Mouse (Mus musculus): ENCODE data around the gene AY074887.

Gene AY074887

DNA sequence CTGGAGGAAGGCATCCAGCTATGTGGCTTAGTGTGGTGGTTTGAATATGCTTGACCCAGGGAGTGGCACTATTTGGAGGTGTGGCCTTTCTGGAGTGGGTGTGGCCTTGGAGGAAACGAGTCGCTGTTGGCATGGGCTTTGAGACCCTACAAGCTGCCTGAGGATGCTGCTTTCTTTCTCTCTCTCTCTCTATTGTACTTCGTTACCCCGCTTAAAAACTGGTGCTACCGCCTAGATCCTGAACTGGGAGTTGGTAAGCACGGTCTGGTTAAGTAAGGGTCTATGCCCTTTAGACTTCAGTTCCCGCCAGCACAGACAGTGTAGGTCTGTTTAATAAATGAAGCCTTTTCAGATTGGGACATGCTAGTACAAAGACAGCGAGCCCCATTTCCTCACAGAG is 34.4 kb downstream of the AY074887 start:
- in situ Hi-C loops (cut with MboI, MseI) = no loop called here

DNA sequence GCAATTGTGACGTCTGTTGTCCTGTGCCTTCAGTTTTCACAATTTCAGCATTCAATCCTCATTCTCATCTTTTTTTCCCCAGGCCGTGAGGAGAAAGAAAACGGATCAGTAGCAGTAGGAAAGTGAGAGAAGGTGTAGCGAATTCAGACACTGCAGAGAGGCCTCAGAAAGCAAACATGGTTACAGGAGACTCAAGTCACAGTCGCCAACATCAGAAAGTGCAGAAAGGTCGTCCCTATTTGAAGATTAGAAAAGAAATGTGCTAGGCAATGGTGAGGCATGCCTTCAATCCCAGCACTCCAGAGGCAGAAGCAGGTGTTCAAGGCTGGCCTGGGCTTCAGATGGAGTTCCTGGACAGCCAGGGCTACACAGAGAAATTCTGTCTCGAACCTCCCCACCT is 35.2 kb downstream of the AY074887 start:
- in situ Hi-C loops (cut with MboI, MseI) = no loop called here

- in situ Hi-C loops (cut with MboI, MseI) = no loop called here
These were observed 41.4 kb downstream of the AY074887 start for GRCm38 (mm10) chr9:54909446-54909845.

All from T-helper 1 cell (primary cell).